Mouse (Mus musculus) cerebellum, adult 18-20 months (tissue): ENCODE data around the gene Gm4871.

ENCODE experiments used
- DNase-seq, 2 experiments: peaks; one replicate each; pipeline ENCODE4 v3.0.0; 2021

Gene Gm4871

GRCm38 (mm10) chr5:144990481-144990880, 42.1 kb downstream of the Gm4871 start:
- DNase-seq = no peak

DNA sequence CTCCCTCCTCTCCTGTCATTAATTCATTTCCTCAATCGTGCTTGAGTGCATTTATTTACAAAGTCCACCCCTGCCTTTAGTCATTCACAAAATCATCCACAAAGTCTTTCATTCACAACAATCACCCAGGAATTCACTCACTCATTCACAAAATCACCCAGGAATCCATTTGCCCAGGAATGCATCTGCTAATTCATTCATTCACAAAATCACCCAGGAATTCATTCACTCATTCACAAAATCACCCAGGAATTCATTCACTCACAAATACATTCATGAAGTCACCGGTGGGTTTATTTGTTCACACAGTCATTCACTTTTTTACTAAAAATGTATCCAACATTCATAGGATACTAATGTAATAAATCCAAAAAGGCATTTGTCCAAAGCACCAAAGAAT, 42.5 kb downstream of the Gm4871 start:
- DNase-seq = no peak

DNA sequence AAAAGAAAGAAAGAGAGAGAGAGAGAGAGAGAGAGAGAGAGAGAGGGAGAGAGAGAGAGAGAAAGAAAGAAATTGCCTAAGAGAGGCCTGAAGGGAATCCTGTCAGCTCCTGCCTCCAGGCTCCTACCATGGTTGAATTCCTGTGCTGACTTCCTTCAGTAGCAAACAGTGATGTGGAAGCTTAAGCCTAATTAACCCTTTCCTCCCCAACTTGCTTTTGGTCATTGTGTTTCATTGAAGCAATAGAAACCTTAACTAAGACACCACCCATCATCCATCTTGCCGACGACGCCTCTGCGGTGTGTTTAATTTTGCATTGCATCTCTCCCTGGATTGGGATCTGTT, 43.5 kb downstream of the Gm4871 start:
- no peak for DNase-seq

GRCm38 (mm10) chr5:144988340-144989060, 44.1 kb downstream of the Gm4871 start:
- DNase-seq = peak; percentile 43 to 53

- no peak for DNase-seq
Measured at GRCm38 (mm10) chr5:144987561-144987960, 45.0 kb downstream of the Gm4871 start.

DNA sequence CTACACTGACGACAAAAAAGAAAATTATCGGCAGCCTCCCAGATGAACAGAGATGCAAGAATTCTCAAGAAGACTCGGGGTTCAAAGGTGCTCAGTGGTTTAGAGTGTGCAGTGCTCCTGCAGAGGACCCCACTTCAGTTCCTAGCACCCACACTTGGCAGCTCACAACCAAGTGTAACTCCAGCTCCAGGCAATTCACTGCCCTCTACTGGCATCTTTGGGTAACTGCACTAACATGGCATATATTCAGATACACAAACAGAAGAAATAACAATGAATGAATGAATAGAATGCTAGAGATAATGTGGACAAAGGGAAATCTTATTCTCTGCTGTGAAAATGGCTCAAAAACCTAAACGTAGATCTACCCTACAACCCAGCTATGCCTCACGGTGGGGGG, 47.7 kb downstream of the Gm4871 start:
- DNase-seq = no peak

GRCm38 (mm10) chr5:144983227-144983626, 49.3 kb downstream of the Gm4871 start:
- DNase-seq = no peak
